ENCODE assay signal across 8 mouse cellular contexts in the genomic region with DNA sequence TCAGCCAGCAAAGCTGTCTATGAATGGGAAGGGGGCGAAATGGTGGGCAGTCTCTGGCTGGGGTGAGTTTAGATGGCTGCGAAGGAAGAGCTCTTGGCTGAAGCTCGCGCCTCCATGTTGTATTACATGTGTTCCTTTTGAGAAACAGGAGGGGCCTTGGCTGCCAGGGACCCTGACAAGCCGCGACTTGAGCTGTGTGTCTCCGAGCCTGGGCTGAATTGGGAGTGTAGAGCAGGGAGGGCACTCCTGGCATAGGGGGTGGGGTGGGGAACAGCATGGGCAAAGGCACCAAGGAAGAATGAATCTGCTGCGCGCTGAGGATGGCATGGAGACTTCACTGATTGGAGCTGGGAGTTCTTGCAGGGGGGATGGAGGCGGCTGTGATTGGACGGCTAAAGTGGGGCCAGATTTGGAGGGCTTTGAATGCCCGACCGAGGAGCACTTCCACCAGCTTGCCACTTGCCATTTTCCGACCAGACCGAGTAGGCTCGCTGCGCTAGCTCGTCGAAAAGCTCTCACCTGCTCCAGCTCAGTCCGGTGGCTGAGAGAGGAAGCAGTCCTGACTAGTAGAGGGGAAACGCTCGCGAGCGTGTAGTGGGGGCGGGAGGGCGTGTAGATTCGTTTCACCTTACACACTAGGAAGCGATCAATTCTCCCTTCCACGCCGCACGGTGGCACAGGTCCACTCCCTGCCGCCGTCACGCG. TPM values are rescaled to one million over a fixed set of nuclear protein-coding genes. Genes with fewer than 3 reads are reported as not detected.
DNase-seq lines count a peak whose midpoint lies in the region; ATAC-seq and TF ChIP-seq lines count a peak whose summit lies in the region.

No protein-coding gene starts in this region.

- H3K9me3 ChIP-seq in limb, embryonic 14.5 days (ENCODE audit: control insufficient read depth, low read length) = no peaks in the 10 kb centered on the region
- no peaks in the 10 kb centered on the region for H3K9me3 ChIP-seq in midbrain, embryonic 16.5 days (replicated peaks; ENCODE audit: control insufficient read depth, low read length, poor library complexity, severe bottlenecking)

- TF ChIP-seq POLR2A in bone marrow macrophage, adult 2 months (IDR thresholded peaks at IDR 0.05; ENCODE audit: borderline replicate concordance, low read depth, low read length) = no peak; the same call in 1 of the 2 replicates
- peak; percentile 91 for TF ChIP-seq POLR2A in embryonic fibroblast, embryonic 13.5 days (IDR thresholded peaks at IDR 0.05; ENCODE audit: low read depth, low read length)
- TF ChIP-seq POLR2A in limb, embryonic 14.5 days (IDR thresholded peaks at IDR 0.05; ENCODE audit: borderline replicate concordance, extremely low read depth, insufficient read depth, insufficient read length) = peak; percentile 56; the same call in 1 of the 2 replicates

- peak overlapping the region; percentile 95 for H3K4me3 ChIP-seq in bone marrow macrophage, adult 2 months (ENCODE audit: insufficient read depth, low read length)
- peak overlapping the region; percentile 55 for H3K4me3 ChIP-seq in embryonic fibroblast, embryonic 13.5 days (ENCODE audit: insufficient read depth, low read length)
- peak overlapping the region; percentile 97 for H3K4me3 ChIP-seq in limb, embryonic 14.5 days (replicated peaks; ENCODE audit: low read length)
- peak overlapping the region; percentile 94 for H3K4me3 ChIP-seq in midbrain, embryonic 16.5 days (ENCODE audit: low read depth, low read length)

- H3K4me2 ChIP-seq in limb, embryonic 14.5 days (replicated peaks; ENCODE audit: low read depth, low read length, severe bottlenecking) = peak overlapping the region; percentile 78
- H3K4me2 ChIP-seq in midbrain, embryonic 16.5 days (ENCODE audit: low read length) = peak overlapping the region; percentile 79

- no peak for TF ChIP-seq CTCF in bone marrow macrophage, adult 2 months (IDR thresholded peaks at IDR 0.05; ENCODE audit: low read depth, low read length)
- no peak for TF ChIP-seq CTCF in embryonic fibroblast, embryonic 13.5 days (IDR thresholded peaks at IDR 0.05; ENCODE audit: borderline replicate concordance, insufficient read depth, low read length)

- H3K9ac ChIP-seq in limb, embryonic 14.5 days (ENCODE audit: low read depth, low read length, severe bottlenecking) = peak overlapping the region; percentile 92
- H3K9ac ChIP-seq in midbrain, embryonic 16.5 days (ENCODE audit: low read depth, low read length) = peak overlapping the region; percentile 96

- no peaks in the 10 kb centered on the region for H3K36me3 ChIP-seq in limb, embryonic 14.5 days (ENCODE audit: control insufficient read depth, insufficient read depth, low read length)
- no peaks in the 10 kb centered on the region for H3K36me3 ChIP-seq in midbrain, embryonic 16.5 days (ENCODE audit: control insufficient read depth, insufficient read depth, low read length)

- peak; percentile 89 to 91 for DNase-seq in B cell, adult 2 months
- DNase-seq in heart, adult 9 months (ENCODE audit: low spot score in 2 of 2) = peak; percentile 70 to 83
- peak; percentile 85 for DNase-seq in kidney, adult 9 months
- peak; percentile 83 for DNase-seq in limb, embryonic 14.5 days (ENCODE audit: low spot score)
- peak; percentile 68 to 85 for DNase-seq in spleen, postnatal 10 days (ENCODE audit: low spot score in 2 of 2)

- 1% methylated on average over 27 of the region's 35 CpGs for WGBS in limb, embryonic 14.5 days
- 1% methylated on average over 34 of the region's 35 CpGs for WGBS in midbrain, embryonic 16.5 days

- peaks cover 11% of the 10 kb centered on the region for H3K4me1 ChIP-seq in bone marrow macrophage, adult 2 months (ENCODE audit: control insufficient read depth, insufficient read depth, low read length)
- 0 out of 2 replicates have a peak, but pooled peaks cover 6% of the 10 kb centered on the region for H3K4me1 ChIP-seq in embryonic fibroblast, embryonic 13.5 days (ENCODE audit: control insufficient read depth, insufficient read depth, low read length)
- peaks cover 8% of the 10 kb centered on the region for H3K4me1 ChIP-seq in limb, embryonic 14.5 days (ENCODE audit: control insufficient read depth, insufficient read depth, low read length)
- peaks cover 18% of the 10 kb centered on the region for H3K4me1 ChIP-seq in midbrain, embryonic 16.5 days (ENCODE audit: control insufficient read depth, insufficient read depth, low read length)

- peak overlapping the region; percentile 99 for H3K27ac ChIP-seq in bone marrow macrophage, adult 2 months (ENCODE audit: insufficient read depth, low read depth, low read length)
- H3K27ac ChIP-seq in embryonic fibroblast, embryonic 13.5 days (ENCODE audit: insufficient read depth, low read length) = peak overlapping the region; percentile 87
- H3K27ac ChIP-seq in limb, embryonic 14.5 days (replicated peaks; ENCODE audit: low read depth, low read length) = peak overlapping the region; percentile 98
- peak overlapping the region; percentile 100 for H3K27ac ChIP-seq in midbrain, embryonic 16.5 days (ENCODE audit: low read length)

- H3K27me3 ChIP-seq in limb, embryonic 14.5 days (ENCODE audit: control insufficient read depth, insufficient read depth, low read length) = no peaks in the 10 kb centered on the region
- H3K27me3 ChIP-seq in midbrain, embryonic 16.5 days (ENCODE audit: control insufficient read depth, insufficient read depth, low read depth, low read length) = no peaks in the 10 kb centered on the region

- peak; percentile 89 for ATAC-seq in limb, embryonic 14.5 days (ENCODE audit: low FRiP score, low read depth)
- peak; percentile 94 for ATAC-seq in midbrain, embryonic 16.5 days

RNA-seq across cellular contexts. Expression of gene Rfx7, which starts 0.6 kb away (rescaled TPM):
- 15.9 and 17.9 TPM in 2 replicates for polyA plus RNA-seq in bone marrow macrophage, adult 2 months (2012; ENCODE audit: insufficient read depth, insufficient read length, missing spikeins)
- 32.9 and 33.6 TPM in 2 replicates for polyA plus RNA-seq in embryonic fibroblast, embryonic 13.5 days (2011; ENCODE audit: insufficient read length, low read depth, missing spikeins)
- 14.1 and 16.0 TPM in 2 replicates for polyA plus RNA-seq in limb, embryonic 14.5 days (2012; rRNA removed)
- 14.2 and 14.3 TPM in 2 replicates for polyA plus RNA-seq in limb, embryonic 14.5 days (2014; fragmentation: Nextera tagmentation; extraction: Ambion mirVana)
- 14.9 and 17.4 TPM in 2 replicates for polyA plus RNA-seq in midbrain, embryonic 16.5 days (2015; fragmentation: Nextera tagmentation; extraction: Ambion mirVana)

RNA-seq across cellular contexts. Expression of gene Tex9, which starts 39.4 kb away (rescaled TPM):
- 6.2 and 7.4 TPM in 2 replicates for polyA plus RNA-seq in bone marrow macrophage, adult 2 months (2012; ENCODE audit: insufficient read depth, insufficient read length, missing spikeins)
- polyA plus RNA-seq in embryonic fibroblast, embryonic 13.5 days (2011; ENCODE audit: insufficient read length, low read depth, missing spikeins) = 13.4 and 15.6 TPM in 2 replicates
- 15.6 and 26.0 TPM in 2 replicates for polyA plus RNA-seq in limb, embryonic 14.5 days (2012; rRNA removed)
- polyA plus RNA-seq in limb, embryonic 14.5 days (2014; fragmentation: Nextera tagmentation; extraction: Ambion mirVana) = 24.0 and 26.5 TPM in 2 replicates
- polyA plus RNA-seq in midbrain, embryonic 16.5 days (2015; fragmentation: Nextera tagmentation; extraction: Ambion mirVana) = 32.7 and 41.2 TPM in 2 replicates

Comparison
In these comparisons a context has a peak if more than half of its experiments do, and no peak if none do; other contexts are left out.
1. Peak in every context shown above with its lines: DNase-seq, ATAC-seq, H3K4me3 ChIP-seq and H3K27ac ChIP-seq.